Mouse (Mus musculus) kidney, adult 2 months (tissue): ENCODE measurements around the gene Cept1. TPM values are rescaled to one million over a fixed set of nuclear protein-coding genes. Genes with fewer than 3 reads are reported as not detected.

Source experiments
- DNase-seq: peaks from one replicate; pipeline ENCODE4 v3.0.0; 2021
- H3K27ac ChIP-seq: fragments of 200-500 bp; 2 replicates; pipeline ENCODE4 v1.5.1; 2012; ENCODE audit warnings: low read depth, low read length, control low read depth, inconsistent platforms; ENCODE audit not compliant: insufficient read depth
- H3K27me3 ChIP-seq: fragments of 200-500 bp; replicated peaks from 2 replicates; pipeline ENCODE4 v1.6.1; 2012; ENCODE audit warnings: mild to moderate bottlenecking, moderate library complexity, low read length, inconsistent platforms; ENCODE audit not compliant: control insufficient read depth, insufficient read depth
- H3K36me3 ChIP-seq: fragments of 200-500 bp; 2 replicates; pipeline ENCODE4 v1.6.1; 2012; ENCODE audit warnings: mild to moderate bottlenecking, moderate library complexity, low read length, inconsistent platforms; ENCODE audit not compliant: control insufficient read depth, insufficient read depth
- H3K4me1 ChIP-seq: fragments of 200-500 bp; 2 replicates; pipeline ENCODE4 v1.6.1; 2011; ENCODE audit warnings: low read length; ENCODE audit not compliant: control insufficient read depth, insufficient read depth
- H3K4me3 ChIP-seq: fragments of 200-500 bp; 2 replicates; pipeline ENCODE4 v1.5.1; 2011; ENCODE audit warnings: mild to moderate bottlenecking, low read depth, low read length, control low read depth; ENCODE audit not compliant: insufficient read depth
- CTCF ChIP-seq: fragments of 200-500 bp; conservative IDR thresholded peaks from 2 replicates; pipeline ENCODE4 v1.5.1; 2011; ENCODE audit warnings: low read depth, mild to moderate bottlenecking, control low read depth, low read length, moderate library complexity, mixed read lengths; ENCODE audit not compliant: insufficient read depth, insufficient read length
- POLR2A ChIP-seq: fragments of 200-500 bp; IDR thresholded peaks from one replicate; pipeline ENCODE4 v1.6.1; 2011; ENCODE audit warnings: low read depth, low read length, control low read depth
- WGBS: fragments of 180-500 bp; shearing (Covaris S2); methylation state at CpG from one replicate; pipeline ENCODE4 v1.1.7; 2018; 5-methylcytosine and 5-hydroxymethylcytosine counted together
- polyA plus RNA-seq: library from polyadenylated mRNA; depleted of rRNA; stranded (reverse); fragments of >200 nt; gene quantifications from 2 replicates; pipeline ENCODE4 v1.2.3, GENCODE M21; 2012

Cept1 gene
- polyA plus RNA-seq, 1 experiment, result 20.6 TPM

DNA sequence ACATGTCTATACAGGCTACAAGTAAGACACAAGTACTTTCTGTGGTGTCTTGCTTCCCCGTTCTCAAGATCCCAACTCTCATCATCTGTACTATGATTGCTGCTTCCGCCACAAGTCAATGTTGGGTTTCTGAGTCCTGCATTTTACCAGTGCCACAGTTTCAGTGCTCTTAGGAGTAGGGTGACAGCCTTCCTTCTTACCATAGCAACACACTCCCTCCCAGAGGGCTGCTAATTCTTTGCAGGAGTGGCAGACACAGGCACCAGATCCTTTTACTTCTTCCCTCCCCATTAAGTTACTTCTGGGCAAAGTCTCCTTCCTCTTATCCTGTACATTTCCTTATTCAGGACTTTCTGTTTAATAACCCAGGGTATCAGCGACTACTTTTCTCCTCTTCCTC, 62.7 kb downstream of the Cept1 start:
- H3K4me3 ChIP-seq, result no peak overlapping the region

DNA sequence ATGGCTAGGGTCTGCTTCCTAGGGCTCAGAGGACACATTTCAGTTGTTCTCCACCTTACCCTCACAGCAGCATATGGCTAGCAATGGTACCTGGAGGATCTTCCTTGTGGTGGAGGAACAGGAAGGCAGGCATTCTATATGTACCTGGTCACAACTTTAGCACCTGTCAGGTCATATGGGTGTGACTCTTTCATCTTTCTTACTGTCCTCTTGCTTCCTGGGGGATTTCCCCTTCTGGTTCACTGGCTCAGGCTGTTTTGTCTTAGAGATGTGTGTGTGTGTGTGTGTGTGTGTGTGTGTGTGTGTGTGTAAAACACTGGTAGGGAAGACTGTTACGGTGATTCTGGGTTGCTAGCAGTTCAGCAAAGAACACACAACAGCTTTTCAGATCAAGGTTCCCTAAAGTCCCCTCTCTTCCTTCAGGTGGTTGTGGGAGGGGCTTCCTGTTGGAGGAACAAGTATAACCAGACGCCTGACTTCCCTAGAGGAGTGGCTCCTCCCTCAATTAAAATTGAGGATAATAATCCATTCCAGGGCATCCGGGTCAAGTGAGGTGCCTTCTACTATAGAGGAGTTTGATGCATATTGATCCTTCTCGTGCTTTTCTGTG, 63.7 kb downstream of the Cept1 start:
- Histone ChIP-seq H3K4me3 (no peak overlapping the region), H3K36me3 (no peaks in the 10 kb centered on the region), H3K27ac (no peak overlapping the region), H3K4me1 (no peaks in the 10 kb centered on the region), H3K27me3 (no peaks in the 10 kb centered on the region)
- TF ChIP-seq POLR2A, result no peak
- no peak for TF ChIP-seq CTCF
- 73% methylated on average over 4 of the region's 4 CpGs for WGBS
- no peak for DNase-seq

More for the DNA sequence above, 62.7 kb downstream of the Cept1 start:
- Histone ChIP-seq H3K36me3 (no peaks in the 10 kb centered on the region), H3K27ac (no peak overlapping the region), H3K4me1 (no peaks in the 10 kb centered on the region), H3K27me3 (no peaks in the 10 kb centered on the region)
- 87% methylated on average over 3 of the region's 3 CpGs for WGBS
- TF ChIP-seq CTCF (no peak), POLR2A (no peak)
- DNase-seq, result no peak

DNA sequence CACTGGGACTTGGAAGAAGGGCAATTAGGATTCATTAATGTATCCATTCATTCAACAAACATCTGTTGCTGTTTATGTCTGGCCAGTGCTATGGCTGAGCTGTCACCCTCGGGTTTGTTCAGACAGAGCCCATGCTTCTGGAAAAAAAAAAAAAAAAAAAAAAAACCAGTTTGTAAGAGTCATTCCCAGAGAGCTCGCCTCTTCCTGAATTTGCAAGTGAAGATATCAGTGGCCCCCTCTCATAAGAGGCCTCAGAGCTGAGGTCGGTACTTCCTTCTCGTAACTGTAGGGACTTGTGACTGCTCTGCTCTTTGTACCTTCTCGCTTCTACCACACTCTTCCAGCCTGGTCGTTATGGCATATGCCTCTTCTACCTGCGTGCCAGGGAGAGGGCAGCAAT, 64.3 kb downstream of the Cept1 start:
- Histone ChIP-seq H3K27ac (no peak overlapping the region), H3K4me1 (no peaks in the 10 kb centered on the region), H3K27me3 (no peaks in the 10 kb centered on the region), H3K36me3 (no peaks in the 10 kb centered on the region), H3K4me3 (no peak overlapping the region)
- no peak for DNase-seq
- WGBS, result 69% methylated on average over 7 of the region's 7 CpGs
- TF ChIP-seq POLR2A (no peak), CTCF (no peak)

DNA sequence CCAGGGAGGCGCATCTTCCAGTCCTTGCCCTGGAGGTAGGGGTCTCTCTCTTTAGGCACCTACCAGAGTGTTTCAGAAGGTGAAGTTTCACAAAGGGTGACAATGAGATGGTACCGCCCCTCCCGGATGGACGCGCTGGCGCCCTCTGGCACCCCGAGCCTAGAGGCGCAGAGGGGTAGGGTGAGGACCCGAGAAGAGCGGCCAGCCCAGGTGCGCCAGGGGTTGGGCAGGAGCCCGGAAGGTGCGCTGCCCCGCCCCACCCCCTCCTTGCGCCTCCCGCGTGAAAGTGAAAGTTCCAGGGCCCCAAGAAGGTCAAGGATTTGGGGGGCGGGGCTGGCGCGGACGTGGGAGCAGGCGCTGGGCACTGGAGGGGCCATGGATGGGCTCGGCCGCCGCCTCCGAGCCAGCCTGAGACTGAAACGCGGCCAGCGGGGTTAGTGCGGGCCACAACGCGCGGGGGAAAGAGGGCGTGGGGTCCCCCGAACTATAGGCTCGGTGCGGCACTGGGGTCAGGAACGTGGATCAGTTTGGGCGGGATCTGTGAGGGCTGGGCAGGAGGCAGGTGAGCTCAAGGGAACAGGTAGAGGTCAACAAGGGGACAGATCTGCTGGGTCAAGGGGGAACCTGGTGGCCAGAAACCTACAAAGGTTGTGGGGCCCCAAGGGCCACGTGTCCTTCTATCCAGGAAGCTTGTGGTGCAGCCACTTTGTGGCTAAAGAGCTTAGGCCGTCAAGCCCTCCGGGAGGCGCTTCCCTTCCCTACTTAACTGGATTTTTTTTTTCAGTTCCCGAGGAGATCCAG, 65.1 kb downstream of the Cept1 start, which contains the start of gene Dennd2d:
Dennd2d (plus strand) TSS at position 125 of the 801 bp plus-strand sequence.
- TF ChIP-seq POLR2A (no peak), CTCF (0 out of 2 replicates have a peak, but pooled peaks have one; percentile 6)
- WGBS, result 1% methylated on average over 44 of the region's 44 CpGs
- H3K4me1 ChIP-seq, result no peaks in the 10 kb centered on the region
- H3K27me3 ChIP-seq, result no peaks in the 10 kb centered on the region
- peak; percentile 58 for DNase-seq
- H3K4me3 ChIP-seq, result peak within 1 kb of the TSS; percentile 75
- no peaks in the 10 kb centered on the region for H3K36me3 ChIP-seq
- H3K27ac ChIP-seq, result no peak within 1 kb of the TSS; the same call in 1 of the 2 replicates

DNA sequence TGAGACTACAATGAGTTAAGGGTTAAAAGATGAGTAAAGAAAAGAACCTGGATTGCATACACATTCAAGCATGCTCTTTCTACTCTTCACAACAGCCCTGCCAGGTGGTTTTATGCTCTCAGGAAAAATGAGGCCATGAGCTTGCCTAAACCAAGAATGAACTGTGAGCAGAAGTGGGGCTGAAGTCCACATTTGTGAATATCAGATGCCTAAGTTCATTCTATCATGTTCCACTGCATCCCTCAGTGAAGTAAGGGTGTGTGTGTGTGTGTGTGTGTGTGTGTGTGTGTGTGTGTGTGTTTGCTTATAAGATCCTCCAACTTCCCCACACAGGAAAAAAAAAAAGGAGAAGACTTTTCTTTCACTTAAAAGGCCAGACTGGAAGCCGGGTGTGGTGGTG, 70.7 kb downstream of the Cept1 start:
- no peaks in the 10 kb centered on the region for H3K36me3 ChIP-seq
- TF ChIP-seq CTCF, result no peak
- TF ChIP-seq POLR2A, result no peak
- no peaks in the 10 kb centered on the region for H3K27me3 ChIP-seq
- H3K27ac ChIP-seq, result no peak overlapping the region
- no peak overlapping the region for H3K4me3 ChIP-seq
- DNase-seq, result no peak
- 90% methylated on average over 1 of the region's 1 CpGs for WGBS
- no peaks in the 10 kb centered on the region for H3K4me1 ChIP-seq

DNA sequence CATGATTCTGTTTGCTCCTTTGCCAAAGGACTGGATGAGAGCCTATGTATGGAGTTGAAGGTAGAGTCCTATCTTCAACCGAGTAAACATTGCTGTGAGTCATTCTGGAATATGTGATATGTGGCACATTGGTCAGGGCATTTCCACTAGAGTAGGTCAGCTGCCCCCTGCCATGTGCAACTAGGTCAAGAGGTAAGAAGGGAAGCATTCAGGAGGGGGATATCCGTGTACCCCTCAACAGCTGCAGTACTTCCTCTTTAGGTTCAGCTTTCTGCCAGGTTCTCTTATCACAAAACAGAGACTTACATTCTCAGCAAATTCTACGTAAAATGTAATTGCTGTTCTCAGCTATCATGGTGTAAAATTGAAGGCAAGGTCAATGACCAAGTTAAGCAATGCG, 73.4 kb downstream of the Cept1 start:
- Histone ChIP-seq H3K36me3 (no peaks in the 10 kb centered on the region), H3K4me1 (no peaks in the 10 kb centered on the region), H3K27ac (no peak overlapping the region), H3K27me3 (no peaks in the 10 kb centered on the region), H3K4me3 (no peak overlapping the region)
- no peak for DNase-seq
- 82% methylated on average over 4 of the region's 4 CpGs for WGBS
- TF ChIP-seq CTCF (no peak), POLR2A (no peak)

DNA sequence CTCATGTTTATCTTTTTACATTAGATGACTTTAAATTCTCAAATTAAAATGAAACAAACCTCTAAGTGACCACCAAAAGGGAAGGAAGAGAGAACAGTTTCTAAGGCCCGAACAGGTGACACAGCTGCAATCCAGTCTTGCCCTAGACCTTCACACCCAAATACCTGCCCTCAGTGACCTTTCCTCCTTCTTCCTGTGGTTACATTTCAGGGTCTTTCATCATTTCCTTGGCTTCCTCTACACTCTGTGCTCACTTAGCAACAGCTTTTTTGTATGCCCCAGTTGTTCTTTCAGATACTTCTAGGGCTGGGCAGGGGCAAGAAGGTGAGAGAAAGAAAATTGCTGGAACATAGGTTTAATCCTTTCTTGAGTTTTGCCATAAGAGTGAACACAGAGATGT, 82.9 kb downstream of the Cept1 start:
- Histone ChIP-seq H3K27ac (no peak overlapping the region), H3K27me3 (no peaks in the 10 kb centered on the region), H3K4me3 (no peak overlapping the region), H3K4me1 (no peaks in the 10 kb centered on the region), H3K36me3 (no peaks in the 10 kb centered on the region)
- no peak for TF ChIP-seq POLR2A
- TF ChIP-seq CTCF, result no peak
- 81% methylated on average over 1 of the region's 1 CpGs for WGBS
- DNase-seq, result no peak
